Mouse (Mus musculus): ENCODE measurements around the gene Ttc34. TPM values are rescaled to one million over a fixed set of nuclear protein-coding genes. Genes with fewer than 3 reads are reported as not detected.

Gene Ttc34
- polyA plus RNA-seq, 1 experiment from 2014 or later: 0.49 TPM

DNA sequence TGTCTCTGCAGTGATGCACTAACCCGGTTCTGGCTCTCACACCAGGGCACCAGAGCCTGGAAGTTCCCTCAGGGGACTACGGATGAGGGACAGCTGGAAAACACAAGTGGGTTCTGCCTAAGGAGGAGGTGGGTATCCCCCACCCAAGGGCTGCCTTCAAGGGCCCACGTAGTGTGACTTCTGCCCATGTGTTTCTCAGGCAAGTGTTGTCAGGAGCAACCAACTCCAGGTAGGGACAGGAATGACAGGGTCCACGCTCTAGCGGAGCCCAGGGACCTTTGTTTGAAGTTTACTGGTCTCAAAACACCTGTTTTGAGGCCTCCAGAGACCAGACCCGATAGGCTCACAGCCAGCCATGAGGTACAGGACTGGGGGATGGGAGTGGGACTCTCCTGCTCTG is 35.9 kb downstream of the Ttc34 start:
- 79% methylated on average over 6 of the region's 6 CpGs for WGBS
- H3K27me3 ChIP-seq: peaks cover 12% of the 10 kb centered on the region; the same call in 1 of the 2 replicates
- no peak for ATAC-seq (ENCODE audit: insufficient number of reproducible peaks, insufficient read depth, low FRiP score, low TSS enrichment, low read depth)
- H3K4me2 ChIP-seq: no peak overlapping the region
- H3K27ac ChIP-seq: no peak overlapping the region
- no peaks in the 10 kb centered on the region for H3K9me3 ChIP-seq
- no peak overlapping the region for H3K9ac ChIP-seq
- peaks cover 10% of the 10 kb centered on the region for H3K4me1 ChIP-seq
- no peaks in the 10 kb centered on the region for H3K36me3 ChIP-seq
- no peak overlapping the region for H3K4me3 ChIP-seq

DNA sequence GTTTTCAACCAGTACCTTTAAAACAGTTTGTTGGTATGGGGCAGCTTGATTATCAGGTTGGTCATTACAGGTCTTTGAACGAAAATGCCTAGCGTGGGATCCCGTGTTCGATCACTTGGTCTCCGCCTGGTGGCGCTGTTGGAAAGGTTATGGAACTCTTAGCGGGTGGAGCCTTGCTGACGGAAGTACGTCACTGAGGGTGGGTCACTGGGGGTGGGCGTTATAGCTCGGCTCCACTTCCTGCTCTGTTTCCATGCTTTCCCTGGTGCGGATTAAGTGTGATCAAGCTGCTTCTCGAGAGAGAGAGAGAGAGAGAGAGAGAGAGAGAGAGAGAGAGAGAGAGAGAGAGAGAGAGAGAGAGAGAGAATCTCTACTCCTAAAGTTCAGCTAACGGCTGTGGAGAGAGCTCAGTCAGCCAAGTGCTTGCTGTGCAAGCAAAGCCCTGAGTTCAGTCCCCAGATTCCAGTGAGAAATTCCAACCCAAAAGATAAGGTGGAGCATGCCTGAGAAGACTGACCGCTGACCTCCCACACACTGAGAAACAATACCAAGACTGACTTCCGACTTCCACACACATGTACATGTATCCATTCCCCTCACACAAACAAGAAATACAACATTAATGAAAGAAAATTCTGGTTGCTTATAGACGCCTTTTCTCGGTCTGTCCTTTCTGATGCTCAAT is 40.7 kb downstream of the Ttc34 start:
- H3K4me2 ChIP-seq: peak overlapping the region; percentile 65
- 11% methylated on average over 18 of the region's 18 CpGs for WGBS
- no peaks in the 10 kb centered on the region for H3K9me3 ChIP-seq
- peak; percentile 91 for ATAC-seq (ENCODE audit: insufficient number of reproducible peaks, insufficient read depth, low FRiP score, low TSS enrichment, low read depth)
- peak overlapping the region; percentile 42 for H3K4me3 ChIP-seq
- H3K36me3 ChIP-seq: no peaks in the 10 kb centered on the region
- H3K9ac ChIP-seq: peak overlapping the region; percentile 72
- 0 out of 2 replicates have a peak, but pooled peaks cover 4% of the 10 kb centered on the region for H3K27me3 ChIP-seq
- H3K27ac ChIP-seq: peak overlapping the region; percentile 82
- H3K4me1 ChIP-seq: peaks cover 5% of the 10 kb centered on the region; the same call in 1 of the 2 replicates

GRCm38 (mm10) chr4:154880730-154881129 is 43.5 kb downstream of the Ttc34 start:
- no peak overlapping the region for H3K4me3 ChIP-seq
- no peak for ATAC-seq (ENCODE audit: insufficient number of reproducible peaks, insufficient read depth, low FRiP score, low TSS enrichment, low read depth)
- H3K9me3 ChIP-seq: no peaks in the 10 kb centered on the region
- 0 out of 2 replicates have a peak, but pooled peaks cover 6% of the 10 kb centered on the region for H3K27me3 ChIP-seq
- no peak overlapping the region for H3K27ac ChIP-seq
- no peaks in the 10 kb centered on the region for H3K36me3 ChIP-seq
- peaks cover 5% of the 10 kb centered on the region; the same call in 1 of the 2 replicates for H3K4me1 ChIP-seq
- WGBS: 81% methylated on average over 6 of the region's 6 CpGs
- H3K4me2 ChIP-seq: no peak overlapping the region
- H3K9ac ChIP-seq: no peak overlapping the region

GRCm38 (mm10) chr4:154882014-154882659 is 44.9 kb downstream of the Ttc34 start:
- H3K27me3 ChIP-seq: 0 out of 2 replicates have a peak, but pooled peaks cover 2% of the 10 kb centered on the region
- 26% methylated on average over 14 of the region's 14 CpGs for WGBS
- no peak overlapping the region for H3K27ac ChIP-seq

DNA sequence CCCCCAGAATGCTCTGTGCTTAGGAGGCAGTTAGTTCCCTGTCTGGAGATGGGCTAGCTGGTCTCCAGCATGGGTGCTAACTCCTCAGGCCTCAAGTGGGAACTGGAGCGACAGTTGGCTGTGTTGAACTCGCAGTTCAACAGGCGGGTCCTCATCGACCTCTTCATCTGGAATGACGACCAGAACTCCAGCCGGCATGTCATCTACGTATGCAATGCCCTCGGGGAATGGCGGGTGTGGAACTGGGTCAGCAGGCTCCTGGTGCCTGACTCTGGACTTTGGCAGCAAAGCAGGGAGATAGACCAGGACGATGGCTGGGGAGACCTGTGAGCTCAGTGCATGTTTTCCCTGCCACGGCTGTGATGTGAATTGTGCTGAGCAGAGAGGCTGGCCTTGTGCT is 48.2 kb downstream of the Ttc34 start:
- no peak overlapping the region for H3K27ac ChIP-seq
- H3K4me1 ChIP-seq: no peaks in the 10 kb centered on the region
- H3K36me3 ChIP-seq: no peaks in the 10 kb centered on the region
- H3K9ac ChIP-seq: no peak overlapping the region
- H3K4me3 ChIP-seq: no peak overlapping the region
- ATAC-seq (ENCODE audit: insufficient number of reproducible peaks, insufficient read depth, low FRiP score, low TSS enrichment, low read depth): no peak
- no peaks in the 10 kb centered on the region for H3K9me3 ChIP-seq
- H3K4me2 ChIP-seq: no peak overlapping the region
- H3K27me3 ChIP-seq: 0 out of 2 replicates have a peak, but pooled peaks cover 2% of the 10 kb centered on the region
- 70% methylated on average over 11 of the region's 11 CpGs for WGBS

More at GRCm38 (mm10) chr4:154882014-154882659, 44.9 kb downstream of the Ttc34 start:
- Histone ChIP-seq H3K4me3 (no peak overlapping the region), H3K4me2 (no peak overlapping the region), H3K9me3 (no peaks in the 10 kb centered on the region), H3K9ac (no peak overlapping the region), H3K36me3 (no peaks in the 10 kb centered on the region), H3K4me1 (peaks cover 5% of the 10 kb centered on the region; the same call in 1 of the 2 replicates)
- no peak for ATAC-seq (ENCODE audit: insufficient number of reproducible peaks, insufficient read depth, low FRiP score, low TSS enrichment, low read depth)

GRCm38 (mm10) chr4:154886876-154887592 is 49.8 kb downstream of the Ttc34 start:
- H3K27ac ChIP-seq: no peak overlapping the region
- H3K9ac ChIP-seq: 0 out of 2 replicates have a peak overlapping the region, but pooled peaks have one; percentile 27
- H3K4me1 ChIP-seq: no peaks in the 10 kb centered on the region
- H3K4me3 ChIP-seq: no peak overlapping the region
- no peaks in the 10 kb centered on the region for H3K9me3 ChIP-seq
- no peak overlapping the region for H3K4me2 ChIP-seq
- no peak for ATAC-seq (ENCODE audit: insufficient number of reproducible peaks, insufficient read depth, low FRiP score, low TSS enrichment, low read depth)
- H3K36me3 ChIP-seq: no peaks in the 10 kb centered on the region
- peaks cover 2% of the 10 kb centered on the region; the same call in 1 of the 2 replicates for H3K27me3 ChIP-seq
- WGBS: 66% methylated on average over 13 of the region's 13 CpGs

DNA sequence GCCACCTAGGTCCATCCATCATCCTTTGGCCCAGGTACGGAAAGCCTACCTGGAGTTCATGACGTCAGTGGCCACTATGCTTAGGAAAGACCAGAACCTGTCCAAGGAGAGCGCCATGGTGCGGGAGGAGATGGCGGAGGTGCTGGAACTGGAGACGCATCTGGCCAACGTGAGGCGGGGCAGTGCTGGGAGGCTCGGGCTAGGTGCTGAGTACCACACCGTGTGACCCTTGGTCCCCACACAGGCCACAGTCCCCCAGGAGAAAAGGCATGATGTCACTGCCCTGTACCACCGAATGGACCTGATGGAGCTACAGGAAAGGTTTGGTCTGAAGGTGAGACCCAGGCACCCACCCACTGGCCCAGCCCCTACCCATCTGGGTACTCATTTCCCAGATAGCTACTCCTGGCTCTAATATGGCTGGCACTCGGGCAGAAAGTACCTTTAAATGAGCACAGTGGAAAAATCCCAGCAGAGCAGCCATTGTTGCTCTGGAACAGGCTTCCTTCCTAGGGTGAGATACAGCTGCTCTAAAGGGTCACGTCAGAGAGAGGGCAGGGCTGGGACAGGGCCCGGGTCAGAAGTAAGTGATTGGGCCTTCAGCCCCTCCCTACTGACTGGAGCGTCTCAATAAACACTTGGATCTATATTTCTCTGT is 50.5 kb downstream of the Ttc34 start:
- H3K36me3 ChIP-seq: no peaks in the 10 kb centered on the region
- no peak overlapping the region for H3K9ac ChIP-seq
- peaks cover 2% of the 10 kb centered on the region; the same call in 1 of the 2 replicates for H3K27me3 ChIP-seq
- H3K9me3 ChIP-seq: no peaks in the 10 kb centered on the region
- no peaks in the 10 kb centered on the region for H3K4me1 ChIP-seq
- H3K4me2 ChIP-seq: no peak overlapping the region
- no peak overlapping the region for H3K27ac ChIP-seq
- ATAC-seq (ENCODE audit: insufficient number of reproducible peaks, insufficient read depth, low FRiP score, low TSS enrichment, low read depth): no peak
- WGBS: 76% methylated on average over 15 of the region's 15 CpGs
- no peak overlapping the region for H3K4me3 ChIP-seq

DNA sequence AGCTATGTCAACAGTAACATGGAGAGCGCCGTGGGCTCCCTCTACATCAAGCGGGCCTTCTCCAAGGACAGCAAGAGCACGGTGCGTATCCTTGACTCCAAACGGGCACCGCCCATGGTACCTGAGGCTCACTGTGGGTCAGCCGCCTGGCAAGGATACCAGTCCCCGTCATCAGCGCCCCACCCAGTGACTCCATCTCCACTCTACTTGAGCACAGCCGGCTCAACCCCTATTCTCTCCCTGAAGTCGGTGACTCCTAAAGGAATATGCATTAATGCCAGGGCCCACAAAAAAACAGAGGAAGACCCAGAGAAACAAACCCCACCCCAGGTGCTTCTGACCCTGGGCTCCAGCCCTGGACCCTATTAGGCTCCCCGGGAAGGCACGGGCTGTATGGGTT is 53.6 kb downstream of the Ttc34 start:
- Histone ChIP-seq H3K9me3 (no peaks in the 10 kb centered on the region), H3K27me3 (no peaks in the 10 kb centered on the region; the same call in 1 of the 2 replicates), H3K4me1 (no peaks in the 10 kb centered on the region), H3K27ac (no peak overlapping the region), H3K36me3 (peaks cover 2% of the 10 kb centered on the region; the same call in 1 of the 2 replicates), H3K9ac (no peak overlapping the region), H3K4me3 (no peak overlapping the region), H3K4me2 (no peak overlapping the region)
- 89% methylated on average over 14 of the region's 14 CpGs for WGBS
- ATAC-seq (ENCODE audit: insufficient number of reproducible peaks, insufficient read depth, low FRiP score, low TSS enrichment, low read depth): no peak

DNA sequence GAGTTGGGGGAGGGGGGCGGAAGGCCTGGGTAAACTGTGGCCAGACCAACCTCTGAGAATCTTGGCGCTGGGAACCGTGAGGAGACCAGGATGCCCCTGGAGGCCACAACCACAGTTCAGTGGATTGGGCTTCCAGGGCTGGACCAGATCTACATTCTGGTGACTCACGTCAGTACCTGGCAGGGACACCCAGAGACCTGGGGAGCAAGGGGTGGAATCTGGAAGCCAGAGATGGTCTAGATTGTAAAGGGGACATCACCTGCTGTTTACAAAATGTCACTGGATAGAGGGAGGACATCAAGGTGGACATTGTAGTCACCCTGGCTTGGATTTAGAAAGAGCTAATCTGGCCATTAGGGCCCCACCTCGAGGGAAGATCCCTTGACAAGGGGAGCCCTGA is 58.3 kb downstream of the Ttc34 start:
- no peak overlapping the region for H3K9ac ChIP-seq

DNA sequence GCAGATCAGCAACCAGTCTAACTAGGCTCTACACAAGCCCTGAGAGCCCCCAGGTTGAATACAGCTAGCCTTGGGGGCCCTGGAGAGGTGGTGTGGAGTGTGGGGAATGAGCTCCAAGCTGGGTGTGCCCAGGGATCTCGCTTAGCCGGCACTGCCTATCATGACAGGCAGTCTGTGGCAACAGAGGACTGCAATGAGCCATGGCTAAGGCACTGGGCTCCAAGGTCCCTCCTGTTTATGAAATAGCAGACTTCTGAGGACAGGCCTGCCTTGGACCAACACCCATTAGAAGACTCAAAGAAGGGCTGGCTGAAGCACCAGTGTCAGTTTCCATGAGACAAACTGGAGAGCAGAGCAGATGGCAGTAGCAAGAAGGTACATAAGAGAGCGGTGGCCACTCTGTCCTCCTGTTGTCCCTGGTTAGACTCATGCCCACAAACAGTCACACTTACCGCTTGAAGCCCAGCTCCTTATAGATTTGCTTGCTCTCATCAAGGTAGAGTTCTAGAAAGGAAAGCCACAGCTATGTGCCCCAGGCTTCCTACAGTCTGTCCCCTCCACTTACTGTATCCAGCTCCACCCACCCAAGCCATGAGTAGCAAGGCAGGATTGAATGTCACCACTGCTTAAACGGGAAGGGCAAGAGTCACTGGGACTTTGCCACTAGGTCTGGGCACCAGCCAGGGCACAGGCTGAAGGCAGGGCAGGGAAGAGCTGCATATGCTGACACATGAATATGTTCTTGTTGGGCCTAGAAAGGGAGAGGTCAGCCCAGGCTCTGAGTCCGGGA is 60.6 kb downstream of the Ttc34 start:
- WGBS: 57% methylated on average over 6 of the region's 6 CpGs
- peak overlapping the region; percentile 80 for H3K9ac ChIP-seq
- peaks cover 19% of the 10 kb centered on the region for H3K4me1 ChIP-seq
- H3K4me3 ChIP-seq: peak overlapping the region; percentile 64
- H3K27me3 ChIP-seq: no peaks in the 10 kb centered on the region
- ATAC-seq (ENCODE audit: insufficient number of reproducible peaks, insufficient read depth, low FRiP score, low TSS enrichment, low read depth): no peak
- H3K9me3 ChIP-seq: 0 out of 2 replicates have a peak, but pooled peaks cover 2% of the 10 kb centered on the region
- H3K36me3 ChIP-seq: peaks cover 15% of the 10 kb centered on the region; the same call in 1 of the 2 replicates
- H3K27ac ChIP-seq: peak overlapping the region; percentile 44; the same call in 1 of the 2 replicates
- H3K4me2 ChIP-seq: peak overlapping the region; percentile 94

More for the DNA sequence above, 58.3 kb downstream of the Ttc34 start:
- no peak overlapping the region for H3K4me3 ChIP-seq
- H3K4me1 ChIP-seq: peaks cover 19% of the 10 kb centered on the region
- ATAC-seq (ENCODE audit: insufficient number of reproducible peaks, insufficient read depth, low FRiP score, low TSS enrichment, low read depth): no peak
- WGBS: 74% methylated on average over 5 of the region's 5 CpGs
- no peak overlapping the region for H3K4me2 ChIP-seq
- H3K27ac ChIP-seq: no peak overlapping the region
- H3K36me3 ChIP-seq: peaks cover 15% of the 10 kb centered on the region; the same call in 1 of the 2 replicates
- H3K9me3 ChIP-seq: no peaks in the 10 kb centered on the region
- no peaks in the 10 kb centered on the region; the same call in 1 of the 2 replicates for H3K27me3 ChIP-seq
